Mouse (Mus musculus) intestine, embryonic 14.5 days (tissue): ENCODE results near the gene Osbpl3. TPM values are rescaled to one million over a fixed set of nuclear protein-coding genes. Genes with fewer than 3 reads are reported as not detected.

Source experiments
- ATAC-seq: fragments of 200-750 bp; cut with Nextera tagmentation; replicated peaks from 2 replicates; pipeline ENCODE4 v1.8.0; 2017; ENCODE audit warnings: low read depth, moderate number of reproducible peaks, moderate TSS enrichment, moderate library complexity; ENCODE audit not compliant: low FRiP score, low TSS enrichment
- DNase-seq: peaks from one replicate; pipeline ENCODE4 v3.0.0-alpha.2; 2018; ENCODE audit warnings: low spot score
- H3K27ac ChIP-seq: fragments of 300-500 bp; sonication (generic); 2 replicates; pipeline ENCODE4 v1.5.1; 2014; ENCODE audit warnings: low read depth, mild to moderate bottlenecking, control low read depth
- H3K27me3 ChIP-seq: fragments of 300-500 bp; sonication (generic); replicated peaks from 2 replicates; pipeline ENCODE4 v1.6.1; 2014; ENCODE audit warnings: low read length, control low read depth; ENCODE audit not compliant: control insufficient read depth, insufficient read depth
- H3K36me3 ChIP-seq: fragments of 300-500 bp; sonication (generic); 2 replicates; pipeline ENCODE4 v1.6.1; 2014; ENCODE audit warnings: low read length, control low read depth; ENCODE audit not compliant: control insufficient read depth, insufficient read depth
- H3K4me1 ChIP-seq: fragments of 300-500 bp; sonication (generic); replicated peaks from 2 replicates; pipeline ENCODE4 v1.6.1; 2014; ENCODE audit warnings: low read length, control low read depth, mixed read lengths; ENCODE audit not compliant: control insufficient read depth, insufficient read depth
- H3K4me2 ChIP-seq: fragments of 300-500 bp; sonication (generic); 2 replicates; pipeline ENCODE4 v1.6.1; 2014; ENCODE audit warnings: low read length
- H3K4me3 ChIP-seq: fragments of 300-500 bp; sonication (generic); 2 replicates; pipeline ENCODE4 v1.5.1; 2014; ENCODE audit warnings: low read depth, low read length, control low read depth, mixed read lengths
- H3K9ac ChIP-seq: fragments of 300-500 bp; sonication (generic); 2 replicates; pipeline ENCODE4 v1.6.1; 2014; ENCODE audit warnings: mild to moderate bottlenecking, low read length
- H3K9me3 ChIP-seq: fragments of 300-500 bp; sonication (generic); 2 replicates; pipeline ENCODE4 v1.6.1; 2016; ENCODE audit warnings: low read length, control low read depth; ENCODE audit not compliant: control insufficient read depth
- WGBS: fragments of 180-500 bp; shearing (Covaris S2); extraction: QIAGEN DNeasy Blood & Tissue Kit; methylation state at CpG from one replicate; pipeline ENCODE4 v1.1.7; 2014; 5-methylcytosine and 5-hydroxymethylcytosine counted together
- polyA plus RNA-seq: library from polyadenylated mRNA; unstranded; fragments of >200 nt; fragmentation: Nextera tagmentation; extraction: Ambion mirVana; gene quantifications from 2 replicates; pipeline ENCODE4 v1.2.1, GENCODE M21; 2014

The Osbpl3 gene
- polyA plus RNA-seq, 1 experiment from 2014 or later = 10.1 TPM

DNA sequence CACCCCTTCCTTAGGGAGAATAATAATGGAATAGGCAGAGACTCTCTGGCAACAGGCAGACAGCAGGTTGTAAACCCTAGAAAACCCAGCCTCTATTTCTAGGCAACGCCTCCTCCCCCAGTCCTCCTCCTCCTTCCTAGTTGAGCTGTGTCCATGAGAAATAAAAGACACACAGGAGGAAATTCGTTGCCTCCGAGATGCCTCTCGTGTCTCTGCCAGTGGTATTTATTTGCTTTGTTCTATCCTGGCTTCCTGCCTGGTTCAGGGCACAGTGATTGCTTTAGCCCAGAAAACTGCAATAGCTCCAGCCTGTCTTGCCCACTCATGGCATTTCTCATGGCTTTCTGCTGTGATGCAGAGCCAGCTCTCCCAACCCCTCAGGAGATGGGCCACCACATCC, 43.8 kb downstream of the Osbpl3 start:
- Histone ChIP-seq H3K9me3 (no peaks in the 10 kb centered on the region), H3K4me3 (no peak overlapping the region), H3K4me1 (peaks cover 9% of the 10 kb centered on the region; the same call in 1 of the 2 replicates), H3K4me2 (no peak overlapping the region), H3K9ac (no peak overlapping the region), H3K36me3 (no peaks in the 10 kb centered on the region), H3K27ac (no peak overlapping the region), H3K27me3 (no peaks in the 10 kb centered on the region)
- ATAC-seq = no peak
- no peak for DNase-seq
- 9% methylated on average over 4 of the region's 4 CpGs for WGBS

GRCm38 (mm10) chr6:50404698-50405097, 51.3 kb downstream of the Osbpl3 start:
- H3K9me3 ChIP-seq = no peaks in the 10 kb centered on the region
- H3K27ac ChIP-seq = no peak overlapping the region
- ATAC-seq = no peak
- H3K9ac ChIP-seq = no peak overlapping the region
- no peaks in the 10 kb centered on the region for H3K36me3 ChIP-seq
- H3K27me3 ChIP-seq = no peaks in the 10 kb centered on the region
- 82% methylated on average over 11 of the region's 11 CpGs for WGBS
- H3K4me2 ChIP-seq = no peak overlapping the region
- H3K4me3 ChIP-seq = no peak overlapping the region
- no peaks in the 10 kb centered on the region for H3K4me1 ChIP-seq
- no peak for DNase-seq

DNA sequence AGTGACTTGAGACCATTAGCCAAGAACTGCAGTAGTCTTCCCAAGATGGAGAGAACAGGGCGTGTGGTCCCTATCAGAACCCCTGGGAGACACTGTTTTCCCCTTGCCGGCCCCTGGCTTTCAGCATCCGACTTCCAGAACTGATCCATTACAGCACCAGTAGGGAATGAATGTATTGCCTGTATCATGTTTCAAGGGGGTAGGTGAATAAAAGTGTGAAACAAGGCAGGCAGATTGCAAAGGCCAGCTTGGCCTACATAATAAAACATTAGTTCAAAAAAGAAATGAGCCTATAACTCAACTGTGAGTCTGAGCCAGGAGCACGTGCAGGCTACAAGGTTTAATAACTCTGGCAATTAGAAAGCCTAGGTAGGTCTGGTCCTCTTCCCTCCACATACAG, 52.5 kb downstream of the Osbpl3 start:
- 48% methylated on average over 4 of the region's 4 CpGs for WGBS
- no peak for ATAC-seq
- no peak overlapping the region for H3K9ac ChIP-seq
- no peaks in the 10 kb centered on the region for H3K36me3 ChIP-seq
- no peaks in the 10 kb centered on the region for H3K4me1 ChIP-seq
- no peaks in the 10 kb centered on the region for H3K9me3 ChIP-seq
- no peak for DNase-seq
- no peak overlapping the region for H3K27ac ChIP-seq
- H3K4me3 ChIP-seq = no peak overlapping the region
- no peak overlapping the region for H3K4me2 ChIP-seq
- no peaks in the 10 kb centered on the region for H3K27me3 ChIP-seq

DNA sequence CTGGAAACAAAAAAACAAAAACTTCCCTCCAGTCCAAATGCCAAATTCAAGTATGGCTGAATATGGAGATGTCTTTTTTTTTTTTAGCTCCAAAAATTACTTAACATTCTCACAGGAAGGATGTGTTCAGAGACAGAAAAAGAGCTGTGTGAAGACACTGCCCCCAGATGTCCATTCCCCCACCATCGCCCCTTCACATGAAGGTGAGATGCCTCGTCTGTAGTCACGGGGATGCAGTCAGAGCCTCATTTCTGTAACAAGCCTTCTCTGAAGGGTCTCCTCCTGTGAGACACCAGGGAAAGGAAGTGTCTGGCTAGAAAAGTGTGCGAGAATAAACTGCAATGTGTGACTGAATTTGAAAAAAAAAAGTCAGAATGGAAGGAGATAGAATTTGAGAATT, 53.1 kb downstream of the Osbpl3 start:
- no peaks in the 10 kb centered on the region for H3K9me3 ChIP-seq
- no peak for ATAC-seq

DNA sequence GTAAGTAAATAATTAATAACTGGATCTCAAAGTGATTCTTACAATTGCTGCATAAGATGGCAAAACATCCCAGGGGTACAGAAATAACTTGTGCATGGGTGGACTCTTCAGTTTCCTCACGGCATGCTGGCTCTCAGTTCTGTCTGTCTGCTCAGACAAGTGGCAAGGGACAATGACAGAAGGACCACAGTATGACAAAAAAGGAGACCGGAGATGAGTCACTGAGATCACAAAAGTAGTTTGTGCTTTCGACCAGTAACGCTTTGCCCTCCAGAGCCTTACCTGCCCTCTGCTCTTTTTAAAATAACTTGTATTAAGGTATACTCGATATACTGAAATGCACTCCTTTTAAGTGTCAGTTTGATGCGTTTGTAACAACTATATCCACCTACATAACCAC, 55.8 kb downstream of the Osbpl3 start:
- no peaks in the 10 kb centered on the region for H3K9me3 ChIP-seq
- WGBS = 86% methylated on average over 6 of the region's 6 CpGs
- H3K4me3 ChIP-seq = no peak overlapping the region
- H3K9ac ChIP-seq = no peak overlapping the region
- DNase-seq (no peak), ATAC-seq (no peak)
- H3K27ac ChIP-seq = no peak overlapping the region
- H3K27me3 ChIP-seq = no peaks in the 10 kb centered on the region
- 0 out of 2 replicates have a peak, but pooled peaks cover 4% of the 10 kb centered on the region for H3K4me1 ChIP-seq
- H3K36me3 ChIP-seq = no peaks in the 10 kb centered on the region
- H3K4me2 ChIP-seq = no peak overlapping the region

More for the DNA sequence above, 53.1 kb downstream of the Osbpl3 start:
- Histone ChIP-seq H3K4me1 (no peaks in the 10 kb centered on the region), H3K4me3 (no peak overlapping the region), H3K4me2 (no peak overlapping the region), H3K36me3 (no peaks in the 10 kb centered on the region), H3K27ac (no peak overlapping the region), H3K27me3 (no peaks in the 10 kb centered on the region), H3K9ac (no peak overlapping the region)
- DNase-seq = no peak
- WGBS = 79% methylated on average over 4 of the region's 4 CpGs

GRCm38 (mm10) chr6:50399427-50400195, 56.4 kb downstream of the Osbpl3 start:
- no peaks in the 10 kb centered on the region for H3K36me3 ChIP-seq
- H3K4me3 ChIP-seq = no peak overlapping the region
- no peak overlapping the region for H3K4me2 ChIP-seq
- no peaks in the 10 kb centered on the region for H3K27me3 ChIP-seq
- H3K9me3 ChIP-seq = no peaks in the 10 kb centered on the region
- WGBS = 70% methylated on average over 6 of the region's 7 CpGs
- no peak overlapping the region for H3K9ac ChIP-seq
- no peak for DNase-seq
- H3K27ac ChIP-seq = no peak overlapping the region
- no peak for ATAC-seq
- H3K4me1 ChIP-seq = 0 out of 2 replicates have a peak, but pooled peaks cover 6% of the 10 kb centered on the region

- H3K4me3 ChIP-seq = no peak overlapping the region
- 0 out of 2 replicates have a peak, but pooled peaks cover 7% of the 10 kb centered on the region for H3K4me1 ChIP-seq
- H3K4me2 ChIP-seq = no peak overlapping the region
- no peaks in the 10 kb centered on the region for H3K9me3 ChIP-seq
- H3K27me3 ChIP-seq = no peaks in the 10 kb centered on the region
- 81% methylated on average over 6 of the region's 6 CpGs for WGBS
- no peak for DNase-seq
- no peak for ATAC-seq
- H3K9ac ChIP-seq = no peak overlapping the region
- H3K36me3 ChIP-seq = no peaks in the 10 kb centered on the region
- H3K27ac ChIP-seq = no peak overlapping the region
Measured at GRCm38 (mm10) chr6:50398324-50398723, 57.7 kb downstream of the Osbpl3 start.

- ATAC-seq (no peak), DNase-seq (no peak)
- Histone ChIP-seq H3K4me1 (0 out of 2 replicates have a peak, but pooled peaks cover 7% of the 10 kb centered on the region), H3K36me3 (no peaks in the 10 kb centered on the region), H3K9me3 (no peaks in the 10 kb centered on the region), H3K4me2 (no peak overlapping the region), H3K4me3 (no peak overlapping the region), H3K27me3 (no peaks in the 10 kb centered on the region), H3K9ac (no peak overlapping the region), H3K27ac (no peak overlapping the region)
- WGBS = 27% methylated on average over 5 of the region's 5 CpGs
Measured at GRCm38 (mm10) chr6:50397116-50397515, 58.9 kb downstream of the Osbpl3 start.
